Mouse (Mus musculus): ENCODE results near the gene Prep.

GRCm38 (mm10) chr10:45132371-45132770, 65.4 kb downstream of the Prep start:
- no peak for TF ChIP-seq POLR2A (IDR thresholded peaks at IDR 0.05; ENCODE audit: borderline replicate concordance, extremely low read depth, insufficient read depth, insufficient read length, poor library complexity, severe bottlenecking)
- TF ChIP-seq CTCF (IDR thresholded peaks at IDR 0.05; ENCODE audit: borderline replicate concordance, extremely low read depth, insufficient read depth, insufficient read length), result peak; percentile 67; the same call in 1 of the 2 replicates
